Mouse (Mus musculus) cerebellum, adult 2 months (tissue): ENCODE results near the gene Dok3.

ENCODE experiments used
- CTCF ChIP-seq: fragments of 200-500 bp; IDR thresholded peaks from 2 replicates; pipeline ENCODE4 v1.5.1; 2011; ENCODE audit warnings: low read depth, mild to moderate bottlenecking, control low read depth, low read length, moderate library complexity, borderline replicate concordance; ENCODE audit not compliant: insufficient read depth
- POLR2A ChIP-seq: fragments of 200-500 bp; IDR thresholded peaks from 2 replicates; pipeline ENCODE4 v1.6.1; 2011; ENCODE audit warnings: low read length, control low read depth, borderline replicate concordance; ENCODE audit not compliant: insufficient read depth

GRCm38 (mm10) chr13:55506697-55507096 is 22.4 kb downstream of the Dok3 start:
- no peak for TF ChIP-seq CTCF
- no peak for TF ChIP-seq POLR2A
